Mouse (Mus musculus) heart, adult 2 months (tissue): ENCODE data around the gene Rdh7.

Experiments
- EP300 ChIP-seq: fragments of 200-500 bp; IDR thresholded peaks from 2 replicates; pipeline ENCODE4 v1.6.1; 2011; ENCODE audit warnings: low read depth, low read length, control low read depth; ENCODE audit not compliant: insufficient read depth
- POLR2A ChIP-seq: fragments of 200-500 bp; IDR thresholded peaks from 2 replicates; pipeline ENCODE4 v1.6.1; 2011; ENCODE audit warnings: mild to moderate bottlenecking, low read depth, low read length, control low read depth; ENCODE audit not compliant: insufficient read depth

- TF ChIP-seq EP300: no peak
- no peak for TF ChIP-seq POLR2A
Measured at GRCm38 (mm10) chr10:127866232-127866631, 22.4 kb downstream of the Rdh7 start, which contains the start of gene Rdh16f2.
